Mouse (Mus musculus) small intestine, adult 2 months (tissue): Measurements from ENCODE around the gene Bcan. TPM values are rescaled to one million over a fixed set of nuclear protein-coding genes. Genes with fewer than 3 reads are reported as not detected.

Source experiments
- H3K27ac ChIP-seq: fragments of 200-500 bp; 2 replicates; pipeline ENCODE4 v1.5.1; 2012; ENCODE audit warnings: low read depth, low read length, control low read depth, inconsistent platforms; ENCODE audit not compliant: insufficient read depth
- H3K27me3 ChIP-seq: fragments of 200-500 bp; 2 replicates; pipeline ENCODE4 v1.6.1; 2012; ENCODE audit warnings: mild to moderate bottlenecking, moderate library complexity, low read length, inconsistent platforms; ENCODE audit not compliant: control insufficient read depth, insufficient read depth
- H3K36me3 ChIP-seq: fragments of 200-500 bp; 2 replicates; pipeline ENCODE4 v1.6.1; 2012; ENCODE audit warnings: mild to moderate bottlenecking, low read length, control low read depth, inconsistent platforms; ENCODE audit not compliant: control insufficient read depth, insufficient read depth
- H3K4me1 ChIP-seq: fragments of 200-500 bp; 2 replicates; pipeline ENCODE4 v1.6.1; 2012; ENCODE audit warnings: low read length, inconsistent platforms, mixed read lengths; ENCODE audit not compliant: control insufficient read depth, insufficient read depth, insufficient read length
- H3K4me3 ChIP-seq: fragments of 200-500 bp; 2 replicates; pipeline ENCODE4 v1.5.1; 2012; ENCODE audit warnings: low read depth, mild to moderate bottlenecking, control low read depth, inconsistent platforms, low read length, moderate library complexity
- CTCF ChIP-seq: fragments of 200-500 bp; IDR thresholded peaks from 2 replicates; pipeline ENCODE4 v1.5.1; 2012; ENCODE audit warnings: low read depth, mild to moderate bottlenecking, control low read depth, inconsistent platforms, low read length, moderate library complexity, mixed read lengths; ENCODE audit not compliant: insufficient replicate concordance, insufficient read length; ENCODE audit errors: extremely low read depth
- POLR2A ChIP-seq: fragments of 200-500 bp; IDR thresholded peaks from 2 replicates; pipeline ENCODE4 v1.6.1; 2012; ENCODE audit warnings: low read depth, mild to moderate bottlenecking, control low read depth, inconsistent platforms, low read length, moderate library complexity
- WGBS: fragments of 180-500 bp; shearing (Covaris S2); methylation state at CpG from one replicate; pipeline ENCODE4 v1.1.7; 2018; 5-methylcytosine and 5-hydroxymethylcytosine counted together
- polyA plus RNA-seq: library from polyadenylated mRNA; depleted of rRNA; stranded (reverse); fragments of >200 nt; gene quantifications from 2 replicates; pipeline ENCODE4 v1.2.3, GENCODE M21; 2012

Gene Bcan
- polyA plus RNA-seq, 1 experiment, result 0.04 TPM

GRCm38 (mm10) chr3:88002291-88002976, 2.4 kb upstream of the Bcan start:
- TF ChIP-seq CTCF, result no peak
- no peak for TF ChIP-seq POLR2A
- H3K4me1 ChIP-seq, result no peaks in the 10 kb centered on the region
- no peaks in the 10 kb centered on the region for H3K36me3 ChIP-seq
- H3K27ac ChIP-seq, result no peak overlapping the region
- H3K4me3 ChIP-seq, result no peak overlapping the region
- WGBS, result 5% methylated on average over 17 of the region's 17 CpGs
- H3K27me3 ChIP-seq, result peaks cover 50% of the 10 kb centered on the region

- Histone ChIP-seq H3K27ac (no peak overlapping the region), H3K36me3 (no peaks in the 10 kb centered on the region), H3K4me3 (no peak overlapping the region), H3K4me1 (peaks cover 5% of the 10 kb centered on the region), H3K27me3 (peaks cover 64% of the 10 kb centered on the region)
- no peak for TF ChIP-seq CTCF
- TF ChIP-seq POLR2A, result no peak
- WGBS, result 21% methylated on average over 11 of the region's 11 CpGs
These were observed 976 bp upstream of the Bcan start for GRCm38 (mm10) chr3:88000816-88001595.

- H3K27me3 ChIP-seq, result peaks cover 70% of the 10 kb centered on the region
- no peaks in the 10 kb centered on the region for H3K36me3 ChIP-seq
- WGBS, result 2% methylated on average over 38 of the region's 38 CpGs
- TF ChIP-seq CTCF (no peak), POLR2A (no peak)
- no peak overlapping the region; the same call in 1 of the 2 replicates for H3K4me3 ChIP-seq
- H3K4me1 ChIP-seq, result peaks cover 5% of the 10 kb centered on the region
- H3K27ac ChIP-seq, result no peak overlapping the region
These were observed 661 bp downstream of the Bcan start for GRCm38 (mm10) chr3:87999243-87999895.

- TF ChIP-seq CTCF, result no peak
- TF ChIP-seq POLR2A, result no peak
- H3K27ac ChIP-seq, result no peak overlapping the region
- no peaks in the 10 kb centered on the region for H3K36me3 ChIP-seq
- H3K27me3 ChIP-seq, result peaks cover 70% of the 10 kb centered on the region
- H3K4me1 ChIP-seq, result peaks cover 5% of the 10 kb centered on the region
- no peak overlapping the region for H3K4me3 ChIP-seq
- 10% methylated on average over 7 of the region's 7 CpGs for WGBS
These were observed 1.3 kb downstream of the Bcan start for GRCm38 (mm10) chr3:87998747-87999146.

GRCm38 (mm10) chr3:87996971-87997614, 2.9 kb downstream of the Bcan start:
- 2% methylated on average over 49 of the region's 49 CpGs for whole genome bisulfite sequencing
- peaks cover 64% of the 10 kb centered on the region for H3K27me3 ChIP-seq
- H3K4me1 ChIP-seq, result peaks cover 5% of the 10 kb centered on the region
- H3K4me3 ChIP-seq, result peak overlapping the region; percentile 44
- no peak overlapping the region for H3K27ac ChIP-seq
- no peak for TF ChIP-seq POLR2A
- no peak for TF ChIP-seq CTCF
- no peaks in the 10 kb centered on the region for H3K36me3 ChIP-seq

- no peaks in the 10 kb centered on the region for H3K36me3 ChIP-seq
- H3K27me3 ChIP-seq, result peaks cover 57% of the 10 kb centered on the region
- H3K4me3 ChIP-seq, result no peak overlapping the region
- H3K27ac ChIP-seq, result no peak overlapping the region
- WGBS, result 6% methylated on average over 15 of the region's 15 CpGs
- peaks cover 5% of the 10 kb centered on the region for H3K4me1 ChIP-seq
- TF ChIP-seq POLR2A (no peak), CTCF (no peak)
These were observed 3.6 kb downstream of the Bcan start for GRCm38 (mm10) chr3:87996401-87996800.

GRCm38 (mm10) chr3:87995331-87995730, 4.7 kb downstream of the Bcan start:
- H3K27ac ChIP-seq, result no peak overlapping the region
- no peak for TF ChIP-seq POLR2A
- no peak for TF ChIP-seq CTCF
- H3K4me3 ChIP-seq, result no peak overlapping the region
- peaks cover 47% of the 10 kb centered on the region for H3K27me3 ChIP-seq
- WGBS, result 37% methylated on average over 11 of the region's 11 CpGs
- H3K36me3 ChIP-seq, result no peaks in the 10 kb centered on the region
- H3K4me1 ChIP-seq, result peaks cover 5% of the 10 kb centered on the region
